18 mouse cellular contexts compared by ENCODE assay signal in the genomic region with DNA sequence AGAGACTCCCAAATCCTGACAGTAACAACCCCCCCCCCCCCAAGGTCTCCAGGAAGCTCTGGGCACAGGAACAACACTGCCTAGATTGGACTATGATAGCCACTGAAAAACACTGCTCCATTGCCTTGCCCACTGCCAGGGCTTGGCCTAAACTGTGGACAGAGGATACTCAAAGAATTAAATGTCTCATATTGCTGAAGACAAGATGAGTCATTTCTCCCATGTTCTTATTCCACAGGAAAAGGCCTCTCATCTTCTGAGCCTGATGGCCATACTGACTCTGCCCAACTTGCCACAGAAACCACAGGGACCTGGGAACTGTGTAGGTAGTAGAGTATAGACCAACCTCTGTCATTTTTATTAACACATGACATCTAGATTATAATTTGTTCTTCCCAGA.
"Had no signal": no experiment of that assay in that cellular context is flagged by ENCODE, and none has a peak within 500 bp of the region (broad histone marks: within the 10 kb centered on the region; RNA-seq: fewer than 3 reads in every experiment).

No protein-coding gene starts in this region.

- H3K4me2 ChIP-seq: lung, embryonic 14.5 days; midbrain, embryonic 12.5 days; neural tube, embryonic 13.5 days; neural tube, embryonic 15.5 days had no signal

- H3K9ac ChIP-seq: lung, embryonic 14.5 days; midbrain, embryonic 12.5 days; neural tube, embryonic 13.5 days; neural tube, embryonic 15.5 days had no signal

- H3K4me3 ChIP-seq: midbrain, embryonic 10.5 days; midbrain, embryonic 12.5 days; myocyte; neural tube, embryonic 13.5 days; neural tube, embryonic 15.5 days had no signal

- H3K36me3 ChIP-seq: midbrain, embryonic 10.5 days; midbrain, embryonic 12.5 days; neural tube, embryonic 13.5 days; neural tube, embryonic 15.5 days had no signal

- H3K27ac ChIP-seq: midbrain, embryonic 10.5 days; midbrain, embryonic 12.5 days; neural tube, embryonic 13.5 days; neural tube, embryonic 15.5 days had no signal

- DNase-seq: lung, embryonic 14.5 days; lung, postnatal 10 days; lung, postnatal 4 days; midbrain, embryonic 14.5 days; retina, postnatal 1 day; right cerebral cortex, adult 18-20 months; right cerebral cortex, postnatal 25 days; right cerebral cortex, postnatal 4 days; spleen, adult 18-20 months; thymus, adult 18-20 months; thymus, postnatal 14 days; thymus, postnatal 36 days had no signal

- ATAC-seq: midbrain, embryonic 16.5 days had no signal

- H3K27me3 ChIP-seq: midbrain, embryonic 12.5 days; neural tube, embryonic 13.5 days; neural tube, embryonic 15.5 days had no signal

- H3K9me3 ChIP-seq: midbrain, embryonic 10.5 days; midbrain, embryonic 12.5 days; neural tube, embryonic 13.5 days; neural tube, embryonic 15.5 days had no signal

- H3K4me1 ChIP-seq: midbrain, embryonic 10.5 days; midbrain, embryonic 12.5 days; neural tube, embryonic 13.5 days; neural tube, embryonic 15.5 days had no signal
